Mouse (Mus musculus) layer of hippocampus, adult 2 months (tissue): ENCODE results near the gene Fkbp1a. TPM values are rescaled to one million over a fixed set of nuclear protein-coding genes. Genes with fewer than 3 reads are reported as not detected.

ENCODE experiments used
- DNase-seq, 2 experiments: peaks; one replicate each; pipeline ENCODE4 v3.0.0; 2022; ENCODE audit warnings: low spot score in 2 of 2
- H3K27ac ChIP-seq: fragments of 200-600 bp; 2 replicates; pipeline ENCODE4 v1.8.1; 2022
- H3K4me3 ChIP-seq: fragments of 200-600 bp; 2 replicates; pipeline ENCODE4 v1.8.1; 2022; ENCODE audit warnings: mild to moderate bottlenecking
- CTCF ChIP-seq: fragments of 200-600 bp; conservative IDR thresholded peaks from 2 replicates; pipeline ENCODE4 v1.8.1; 2022; ENCODE audit warnings: antibody characterized with exemption, mild to moderate bottlenecking, moderate library complexity
- total RNA-seq, 2 experiments: library from RNA; stranded (reverse); gene quantifications; 2 replicates each; pipeline ENCODE4 v1.2.3; 2021

Gene Fkbp1a
- total RNA-seq, 2 experiments from 2014 or later = 892 to 923 TPM

DNA sequence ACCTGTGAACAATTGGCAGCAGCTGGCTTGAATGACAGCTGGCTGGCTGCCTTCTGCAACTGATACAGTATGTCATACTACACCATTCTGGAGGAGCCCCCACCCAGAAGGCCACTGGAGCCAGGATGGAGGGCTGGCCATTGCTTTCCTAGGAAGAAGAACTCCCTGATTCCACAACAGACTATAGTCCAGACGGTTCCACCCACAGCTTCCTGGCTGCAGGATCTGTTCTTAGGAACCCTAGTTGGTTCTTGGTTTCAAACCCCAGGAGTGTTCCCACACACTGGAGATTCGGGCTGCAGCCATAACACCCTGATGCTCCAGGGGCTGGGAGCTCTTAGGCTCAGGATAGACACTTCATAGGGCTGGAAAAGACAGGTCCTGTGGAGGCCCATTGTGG, 55.8 kb downstream of the Fkbp1a start:
- Histone ChIP-seq H3K4me3 (no peak overlapping the region), H3K27ac (peak overlapping the region; percentile 95)
- TF ChIP-seq CTCF = no peak
- peak in 1 of 2 experiments; percentile 71 for DNase-seq

DNA sequence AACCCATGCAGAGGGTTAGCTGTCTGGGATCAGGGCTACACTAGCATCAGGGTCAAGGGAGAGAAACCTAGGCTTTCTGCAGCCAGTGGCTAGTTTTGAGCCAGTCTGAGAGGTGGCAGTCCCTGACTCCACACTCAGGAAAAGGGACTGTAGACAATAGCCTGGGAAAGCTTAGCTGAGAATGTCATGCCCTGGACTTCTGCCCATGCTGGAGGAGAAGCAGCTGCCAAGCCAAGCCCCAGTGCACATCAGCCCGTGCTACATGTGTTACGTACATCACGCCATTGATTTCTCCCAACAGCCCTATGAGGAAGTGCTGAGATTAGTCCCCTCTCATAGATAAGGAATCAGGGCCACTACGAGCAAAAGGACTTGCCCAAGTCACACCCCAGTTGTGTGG, 59.8 kb downstream of the Fkbp1a start:
- Histone ChIP-seq H3K4me3 (no peak overlapping the region), H3K27ac (peak overlapping the region; percentile 95)
- TF ChIP-seq CTCF = no peak
- no peak for DNase-seq

GRCm38 (mm10) chr2:151603630-151604029, 61.3 kb downstream of the Fkbp1a start:
- DNase-seq = peak in 1 of 2 experiments; percentile 74
- TF ChIP-seq CTCF = no peak
- peak overlapping the region; percentile 95 for H3K27ac ChIP-seq
- no peak overlapping the region for H3K4me3 ChIP-seq

DNA sequence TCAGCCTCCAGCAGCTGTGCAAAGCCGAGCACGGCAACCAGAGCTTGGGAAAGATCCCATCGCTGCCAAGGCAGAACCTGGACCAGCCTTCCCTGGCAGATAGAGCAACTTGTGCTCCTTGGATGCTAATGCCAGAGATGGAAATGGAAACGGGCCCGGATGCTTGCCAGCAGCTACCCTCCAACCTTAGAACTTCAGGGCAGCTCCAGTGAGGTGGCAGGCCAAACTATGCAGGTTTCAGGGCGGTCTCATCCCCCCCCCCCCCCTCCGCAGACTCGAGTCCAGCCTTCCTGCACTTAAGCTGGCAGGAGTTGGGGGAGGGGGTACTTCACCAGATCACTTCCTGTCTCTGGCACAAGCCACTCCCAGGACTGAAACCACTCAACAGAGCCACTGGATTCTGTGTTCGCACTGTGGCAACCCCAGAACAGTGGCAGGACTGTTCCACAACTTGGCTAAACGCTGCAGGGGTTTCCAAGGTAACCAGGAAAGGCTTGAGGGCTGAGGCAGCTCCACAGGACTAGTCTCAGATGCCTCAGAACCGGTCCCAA, 63.2 kb downstream of the Fkbp1a start:
- H3K27ac ChIP-seq = peak overlapping the region; percentile 95
- DNase-seq = peak; percentile 72 to 86
- TF ChIP-seq CTCF = no peak
- peak overlapping the region; percentile 17; the same call in 1 of the 2 replicates for H3K4me3 ChIP-seq

DNA sequence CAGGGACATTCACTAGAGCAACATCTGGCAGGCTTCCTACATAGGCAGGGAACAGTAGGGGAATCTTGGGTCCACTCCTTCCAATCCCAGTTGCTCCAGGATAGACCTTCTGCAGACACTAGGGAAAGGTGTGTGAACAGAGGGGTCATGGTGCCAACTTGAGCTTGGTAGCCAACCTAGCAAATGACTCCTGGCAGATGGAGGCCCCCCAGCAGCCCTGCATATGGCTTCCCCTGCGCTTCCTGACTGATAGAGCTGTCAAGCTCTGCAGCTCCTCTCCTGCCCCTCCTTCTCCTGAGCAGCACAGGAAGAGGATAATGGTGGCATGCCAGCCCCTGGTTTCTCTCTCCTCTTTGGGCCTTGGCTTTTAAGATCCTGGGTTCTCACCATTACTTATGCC, 66.2 kb downstream of the Fkbp1a start:
- DNase-seq = no peak
- no peak for TF ChIP-seq CTCF
- H3K4me3 ChIP-seq = no peak overlapping the region
- H3K27ac ChIP-seq = peak overlapping the region; percentile 95

GRCm38 (mm10) chr2:151609974-151610373, 67.7 kb downstream of the Fkbp1a start:
- TF ChIP-seq CTCF = no peak
- no peak for DNase-seq
- peak overlapping the region; percentile 95 for H3K27ac ChIP-seq
- no peak overlapping the region for H3K4me3 ChIP-seq

Other genes starting within 250 kb of the Fkbp1a start
- not detected for gene 4921509C19Rik, start 66.3 kb upstream of the Fkbp1a start, total RNA-seq
- 100 to 1,000 TPM; 143 to 148 TPM for gene Nsfl1c, start 48.3 kb upstream of the Fkbp1a start, total RNA-seq
- 1 to 10 TPM; 1.4 to 2.1 TPM for gene Sdcbp2, start 30.1 kb downstream of the Fkbp1a start, total RNA-seq
- 100 to 1,000 TPM; 401 to 415 TPM for gene Snph, start 90.1 kb downstream of the Fkbp1a start, total RNA-seq
- 1 to 10 TPM; 1.2 to 1.4 TPM for gene Rad21l, start 126.0 kb downstream of the Fkbp1a start, total RNA-seq
- gene Tmem74b, start 159.5 kb downstream of the Fkbp1a start, total RNA-seq = 1 to 10 TPM; 4.5 to 5.3 TPM
- gene Psmf1, start 201.7 kb downstream of the Fkbp1a start, total RNA-seq = 10 to 100 TPM; 34.6 to 36.9 TPM